In the genomic region with DNA sequence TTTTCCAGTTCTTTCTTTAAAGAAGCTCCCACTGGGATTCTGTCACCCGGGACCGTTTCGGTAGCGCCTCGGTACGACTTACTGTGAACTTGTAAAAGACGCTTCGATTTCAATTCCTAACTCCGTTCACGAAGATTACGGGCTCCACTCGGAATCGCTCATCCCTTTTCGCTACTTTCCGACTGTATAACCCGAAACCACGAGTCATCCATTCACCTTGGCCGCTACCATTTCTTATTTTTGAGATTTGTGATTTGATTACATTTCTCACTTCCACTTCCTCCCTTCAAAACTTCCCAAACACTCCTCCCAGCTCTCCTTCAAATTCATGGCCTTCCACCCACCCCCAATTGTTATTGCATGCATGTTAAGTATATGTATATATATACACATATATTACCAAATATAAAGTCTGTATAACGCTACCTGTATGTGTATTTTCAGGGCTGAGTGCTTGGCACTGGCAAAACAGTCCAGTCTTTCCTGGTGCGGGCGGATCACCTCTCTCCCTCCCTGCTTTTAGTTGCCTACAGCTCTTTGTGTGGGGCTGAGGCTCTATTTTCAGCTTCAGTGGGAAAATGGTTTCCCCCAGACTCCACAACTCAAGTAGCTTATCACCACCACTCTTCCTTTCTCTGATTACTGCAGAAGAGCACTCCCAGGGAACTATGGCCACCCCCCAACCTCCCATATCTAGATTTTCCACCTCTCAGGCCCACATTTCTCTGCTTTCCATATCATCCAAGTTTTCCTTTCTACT, we compare ENCODE assay signal across 8 mouse cellular contexts. TPM values are rescaled to one million over a fixed set of nuclear protein-coding genes. Genes with fewer than 3 reads are reported as not detected.
DNase-seq lines count a peak whose midpoint lies in the region; ATAC-seq lines count a peak whose summit lies in the region.

No protein-coding gene starts in this region.

- DNase-seq in lung, postnatal 14 days: no peak
- no peak for DNase-seq in forebrain, embryonic 11.5 days (ENCODE audit: low spot score)
- no peak for DNase-seq in natural killer cell, adult 2 months (ENCODE audit: low spot score in 2 of 2)
- DNase-seq in layer of hippocampus, postnatal 14 days (ENCODE audit: low spot score in 2 of 2): no peak
- no peak for DNase-seq in retina, postnatal 1 day

- no peak overlapping the region for H3K27ac ChIP-seq in lung, embryonic 16.5 days (ENCODE audit: low read length)
- no peak overlapping the region for H3K27ac ChIP-seq in forebrain, embryonic 11.5 days (ENCODE audit: low read depth, low read length)
- peak overlapping the region; percentile 50; the same call in 1 of the 2 replicates for H3K27ac ChIP-seq in limb, embryonic 15.5 days
- H3K27ac ChIP-seq in stomach, embryonic 15.5 days: no peak overlapping the region

- peak overlapping the region; percentile 65 for H3K4me2 ChIP-seq in lung, embryonic 16.5 days (ENCODE audit: low read depth, low read length)
- peak overlapping the region; percentile 40 for H3K4me2 ChIP-seq in forebrain, embryonic 11.5 days (ENCODE audit: low read depth, low read length, severe bottlenecking)
- H3K4me2 ChIP-seq in limb, embryonic 15.5 days: peak overlapping the region; percentile 55
- H3K4me2 ChIP-seq in stomach, embryonic 15.5 days: peak overlapping the region; percentile 61

- H3K9me3 ChIP-seq in lung, embryonic 16.5 days (ENCODE audit: control insufficient read depth, low read length): no peaks in the 10 kb centered on the region
- no peaks in the 10 kb centered on the region for H3K9me3 ChIP-seq in forebrain, embryonic 11.5 days (ENCODE audit: control insufficient read depth, low read length)
- H3K9me3 ChIP-seq in limb, embryonic 15.5 days: no peaks in the 10 kb centered on the region
- H3K9me3 ChIP-seq in stomach, embryonic 15.5 days: no peaks in the 10 kb centered on the region

- peak overlapping the region; percentile 55 for H3K4me3 ChIP-seq in lung, embryonic 16.5 days (ENCODE audit: low read length)
- H3K4me3 ChIP-seq in forebrain, embryonic 11.5 days (ENCODE audit: low read depth, low read length): peak overlapping the region; percentile 46
- H3K4me3 ChIP-seq in limb, embryonic 15.5 days: peak overlapping the region; percentile 49
- peak overlapping the region; percentile 50 for H3K4me3 ChIP-seq in stomach, embryonic 15.5 days (replicated peaks)

- peaks cover 11% of the 10 kb centered on the region; the same call in 1 of the 2 replicates for H3K4me1 ChIP-seq in lung, embryonic 16.5 days (replicated peaks; ENCODE audit: control insufficient read depth, insufficient read depth, low read length)
- no peaks in the 10 kb centered on the region for H3K4me1 ChIP-seq in forebrain, embryonic 11.5 days (replicated peaks; ENCODE audit: control insufficient read depth, insufficient read depth, low read length)
- H3K4me1 ChIP-seq in limb, embryonic 15.5 days: peaks cover 4% of the 10 kb centered on the region; the same call in 1 of the 2 replicates
- H3K4me1 ChIP-seq in stomach, embryonic 15.5 days: peaks cover 9% of the 10 kb centered on the region; the same call in 1 of the 2 replicates

- H3K36me3 ChIP-seq in lung, embryonic 16.5 days (ENCODE audit: control insufficient read depth, insufficient read depth, low read length): peaks cover 27% of the 10 kb centered on the region
- H3K36me3 ChIP-seq in forebrain, embryonic 11.5 days (ENCODE audit: control insufficient read depth, insufficient read depth, low read length): peaks cover 2% of the 10 kb centered on the region; the same call in 1 of the 2 replicates
- peaks cover 35% of the 10 kb centered on the region for H3K36me3 ChIP-seq in limb, embryonic 15.5 days
- peaks cover 28% of the 10 kb centered on the region for H3K36me3 ChIP-seq in stomach, embryonic 15.5 days

- peak overlapping the region; percentile 64 for H3K9ac ChIP-seq in lung, embryonic 16.5 days (ENCODE audit: low read length)
- H3K9ac ChIP-seq in forebrain, embryonic 11.5 days (ENCODE audit: low read length): peak overlapping the region; percentile 47
- 0 out of 2 replicates have a peak overlapping the region, but pooled peaks have one; percentile 26 for H3K9ac ChIP-seq in limb, embryonic 15.5 days
- peak overlapping the region; percentile 26; the same call in 1 of the 2 replicates for H3K9ac ChIP-seq in stomach, embryonic 15.5 days

- H3K27me3 ChIP-seq in lung, embryonic 16.5 days (ENCODE audit: control insufficient read depth, insufficient read depth, low read depth, low read length): no peaks in the 10 kb centered on the region
- no peaks in the 10 kb centered on the region; the same call in 1 of the 2 replicates for H3K27me3 ChIP-seq in forebrain, embryonic 11.5 days (ENCODE audit: control insufficient read depth, insufficient read depth, low read length)
- H3K27me3 ChIP-seq in limb, embryonic 15.5 days: no peaks in the 10 kb centered on the region
- no peaks in the 10 kb centered on the region for H3K27me3 ChIP-seq in stomach, embryonic 15.5 days (replicated peaks)

- 5% methylated on average over 21 of the region's 21 CpGs for WGBS in lung, embryonic 16.5 days
- 3% methylated on average over 21 of the region's 21 CpGs for WGBS in forebrain, embryonic 11.5 days
- WGBS in limb, embryonic 15.5 days: 9% methylated on average over 21 of the region's 21 CpGs
- 8% methylated on average over 21 of the region's 21 CpGs for WGBS in stomach, embryonic 15.5 days

- 0 out of 2 replicates have a peak, but pooled peaks have one; percentile 1 for ATAC-seq in lung, embryonic 16.5 days (ENCODE audit: low read depth)
- no peak for ATAC-seq in forebrain, embryonic 11.5 days (replicated peaks; ENCODE audit: low FRiP score)
- ATAC-seq in limb, embryonic 15.5 days (ENCODE audit: insufficient number of reproducible peaks, low FRiP score, low TSS enrichment, low read depth): no peak
- ATAC-seq in stomach, embryonic 15.5 days (ENCODE audit: insufficient read depth, low FRiP score, low read depth): no peak

RNA-seq across cellular contexts. Expression of a gene that starts 9.0 kb away (rescaled TPM):
- 0.38 and 0.43 TPM in 2 replicates for polyA plus RNA-seq in lung, embryonic 16.5 days (2015; fragmentation: Nextera tagmentation; extraction: Ambion mirVana)
- polyA plus RNA-seq in forebrain, embryonic 11.5 days (2014; fragmentation: Nextera tagmentation; extraction: Ambion mirVana): 0.11 and 0.24 TPM in 2 replicates
- polyA plus RNA-seq in limb, embryonic 15.5 days (2015; fragmentation: Nextera tagmentation; extraction: Ambion mirVana): 0.58 and 0.68 TPM in 2 replicates
- 0.76 and 1.0 TPM in 2 replicates for polyA plus RNA-seq in stomach, embryonic 15.5 days (2015; fragmentation: Nextera tagmentation; extraction: Ambion mirVana)
- total RNA-seq in layer of hippocampus, postnatal 14 days (2021): under 1 TPM; 0.46 to 0.62 TPM

RNA-seq across cellular contexts. Expression of a gene that starts 11.2 kb away (rescaled TPM):
- 0.36 and 0.44 TPM in 2 replicates for polyA plus RNA-seq in lung, embryonic 16.5 days (2015; fragmentation: Nextera tagmentation; extraction: Ambion mirVana)
- polyA plus RNA-seq in forebrain, embryonic 11.5 days (2014; fragmentation: Nextera tagmentation; extraction: Ambion mirVana): 0.39 TPM in 1 of 2 replicates, not detected in the other
- 0.40 and 0.49 TPM in 2 replicates for polyA plus RNA-seq in limb, embryonic 15.5 days (2015; fragmentation: Nextera tagmentation; extraction: Ambion mirVana)
- polyA plus RNA-seq in stomach, embryonic 15.5 days (2015; fragmentation: Nextera tagmentation; extraction: Ambion mirVana): 0.37 TPM in 2 replicates
- under 1 TPM; 0.88 to 0.95 TPM for total RNA-seq in layer of hippocampus, postnatal 14 days (2021)

RNA-seq across cellular contexts. Expression of a gene that starts 14.5 kb away (rescaled TPM):
- 0.24 and 0.31 TPM in 2 replicates for polyA plus RNA-seq in lung, embryonic 16.5 days (2015; fragmentation: Nextera tagmentation; extraction: Ambion mirVana)
- not detected in 2 replicates for polyA plus RNA-seq in forebrain, embryonic 11.5 days (2014; fragmentation: Nextera tagmentation; extraction: Ambion mirVana)
- polyA plus RNA-seq in limb, embryonic 15.5 days (2015; fragmentation: Nextera tagmentation; extraction: Ambion mirVana): 11.7 and 14.9 TPM in 2 replicates
- 0.27 and 1.2 TPM in 2 replicates for polyA plus RNA-seq in stomach, embryonic 15.5 days (2015; fragmentation: Nextera tagmentation; extraction: Ambion mirVana)
- 1 to 10 TPM; 2.9 to 5.7 TPM for total RNA-seq in layer of hippocampus, postnatal 14 days (2021)

RNA-seq across cellular contexts. Expression of a gene that starts 16.2 kb away (rescaled TPM):
- polyA plus RNA-seq in lung, embryonic 16.5 days (2015; fragmentation: Nextera tagmentation; extraction: Ambion mirVana): 31.1 and 32.4 TPM in 2 replicates
- polyA plus RNA-seq in forebrain, embryonic 11.5 days (2014; fragmentation: Nextera tagmentation; extraction: Ambion mirVana): 8.2 and 10.0 TPM in 2 replicates
- polyA plus RNA-seq in limb, embryonic 15.5 days (2015; fragmentation: Nextera tagmentation; extraction: Ambion mirVana): 24.3 and 28.9 TPM in 2 replicates
- 15.4 and 20.3 TPM in 2 replicates for polyA plus RNA-seq in stomach, embryonic 15.5 days (2015; fragmentation: Nextera tagmentation; extraction: Ambion mirVana)
- 10 to 100 TPM; 84.4 to 86.8 TPM for total RNA-seq in layer of hippocampus, postnatal 14 days (2021)

RNA-seq across cellular contexts. Expression of a gene that starts 22.9 kb away (rescaled TPM):
- polyA plus RNA-seq in lung, embryonic 16.5 days (2015; fragmentation: Nextera tagmentation; extraction: Ambion mirVana): 80.6 and 85.2 TPM in 2 replicates
- 95.9 and 98.4 TPM in 2 replicates for polyA plus RNA-seq in forebrain, embryonic 11.5 days (2014; fragmentation: Nextera tagmentation; extraction: Ambion mirVana)
- 95.0 and 103 TPM in 2 replicates for polyA plus RNA-seq in limb, embryonic 15.5 days (2015; fragmentation: Nextera tagmentation; extraction: Ambion mirVana)
- 68.5 and 84.6 TPM in 2 replicates for polyA plus RNA-seq in stomach, embryonic 15.5 days (2015; fragmentation: Nextera tagmentation; extraction: Ambion mirVana)
- total RNA-seq in layer of hippocampus, postnatal 14 days (2021): 1,000 to 10,000 TPM; 1,073 to 1,118 TPM
